Mouse (Mus musculus): Measurements from ENCODE around the gene Fkrp.

Gene Fkrp

GRCm38 (mm10) chr7:16793010-16793725 is 23.4 kb downstream of the Fkrp start:
- DNase-seq (ENCODE audit: low read depth, low spot score): no peak

DNA sequence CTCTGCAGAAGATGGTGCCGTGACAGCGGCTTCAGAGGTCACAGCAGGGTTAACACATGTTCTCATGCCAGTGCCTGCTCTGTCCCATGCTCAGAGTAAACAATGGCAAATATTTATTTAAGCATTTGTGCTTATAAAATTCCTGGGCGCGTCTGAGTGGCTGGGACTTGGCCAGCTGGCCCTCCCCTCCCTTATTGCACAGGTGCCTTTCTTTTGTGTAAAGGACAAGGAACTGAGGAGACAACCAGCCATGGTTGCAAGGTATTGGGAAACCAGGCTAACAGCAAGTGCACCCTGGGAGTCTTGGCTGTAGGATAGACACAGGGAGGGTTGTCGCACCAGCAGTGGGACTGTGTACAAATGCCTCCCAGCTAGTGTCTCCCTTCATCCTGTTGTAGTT is 24.2 kb downstream of the Fkrp start:
- DNase-seq (ENCODE audit: low read depth, low spot score): no peak

DNA sequence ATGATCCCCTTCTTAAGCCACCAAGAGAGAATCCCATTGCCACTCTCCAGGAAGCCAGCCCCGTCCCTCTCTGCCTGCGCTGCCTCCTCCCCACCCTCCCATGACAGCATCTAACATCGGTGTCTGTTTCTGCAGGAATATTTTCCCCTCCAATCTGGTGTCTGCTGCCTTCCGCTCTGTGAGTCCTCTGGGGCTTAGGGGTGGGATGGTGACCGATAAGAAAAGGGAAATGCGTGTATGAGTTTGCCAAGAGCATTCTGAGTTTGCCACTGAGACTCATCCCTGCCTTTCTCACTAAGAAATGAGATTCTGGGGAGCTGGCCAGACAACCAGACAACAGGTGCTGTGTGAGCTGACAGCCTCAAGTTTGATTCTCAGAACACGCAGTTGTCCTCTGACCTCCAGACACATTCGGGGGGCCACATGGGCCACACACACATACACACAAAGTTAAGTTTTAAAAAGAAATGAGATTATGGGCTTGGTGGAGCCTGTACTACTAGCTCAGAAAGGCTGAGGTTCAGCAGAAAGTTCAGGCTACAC is 30.9 kb downstream of the Fkrp start:
- DNase-seq (ENCODE audit: low read depth, low spot score): no peak

- DNase-seq (ENCODE audit: low read depth, low spot score): peak; percentile 74
Observed at GRCm38 (mm10) chr7:16784498-16784976, 32.0 kb downstream of the Fkrp start.

DNA sequence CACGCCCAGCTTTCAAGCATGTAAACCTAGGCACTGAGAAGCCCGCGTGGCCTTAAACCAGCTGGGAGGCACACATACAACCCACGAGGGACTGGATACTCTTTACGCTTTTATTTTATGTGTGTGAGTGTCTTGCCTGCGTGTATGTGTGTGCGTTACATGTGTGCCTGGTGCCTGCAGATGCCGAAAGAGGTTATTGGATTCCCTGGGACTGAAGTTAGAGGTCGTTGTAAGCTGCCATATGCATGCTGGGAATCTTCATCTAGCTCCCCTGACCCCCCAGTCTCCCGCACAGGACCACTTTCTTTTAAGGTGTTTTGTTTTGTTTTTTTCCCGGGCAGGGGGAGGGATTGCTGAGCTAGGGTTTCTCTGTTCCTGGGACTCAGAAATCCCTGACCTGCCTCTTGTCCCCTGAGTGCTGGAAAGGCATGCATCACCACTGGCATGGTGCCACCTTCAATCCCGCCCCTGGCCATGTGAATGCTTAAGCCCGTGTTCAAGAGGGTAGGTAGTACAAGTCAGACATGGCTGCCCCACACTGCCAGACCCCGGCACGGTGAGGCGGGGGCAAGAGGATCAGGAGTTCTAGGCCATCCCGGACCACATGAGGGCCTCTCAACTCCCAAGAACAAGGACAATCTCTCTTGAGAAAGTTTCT is 32.6 kb downstream of the Fkrp start:
- no peak for DNase-seq (ENCODE audit: low read depth, low spot score)

DNA sequence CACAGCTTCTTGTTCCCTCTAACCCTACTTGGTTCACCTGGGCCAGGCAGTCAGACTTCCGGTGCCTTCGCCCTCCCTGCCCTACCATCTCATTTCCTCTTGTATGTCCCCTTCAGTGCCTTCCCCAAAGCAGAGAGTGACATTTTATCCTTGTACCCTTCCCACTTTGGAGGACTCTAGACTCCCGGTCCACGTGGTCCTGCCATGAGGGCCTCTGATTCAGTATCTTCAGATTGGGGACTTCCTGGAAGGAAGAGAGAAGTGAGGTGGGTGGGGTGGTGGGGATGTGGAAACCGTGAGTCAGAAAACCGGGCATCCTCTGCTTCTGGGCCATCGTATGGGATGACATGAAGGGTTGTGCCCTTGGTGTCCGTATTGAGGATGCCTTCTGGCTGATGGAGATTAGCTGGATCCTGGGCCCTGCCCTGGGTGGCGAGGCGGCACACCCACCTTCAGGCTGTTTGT is 33.3 kb downstream of the Fkrp start:
- DNase-seq (ENCODE audit: low read depth, low spot score): no peak

DNA sequence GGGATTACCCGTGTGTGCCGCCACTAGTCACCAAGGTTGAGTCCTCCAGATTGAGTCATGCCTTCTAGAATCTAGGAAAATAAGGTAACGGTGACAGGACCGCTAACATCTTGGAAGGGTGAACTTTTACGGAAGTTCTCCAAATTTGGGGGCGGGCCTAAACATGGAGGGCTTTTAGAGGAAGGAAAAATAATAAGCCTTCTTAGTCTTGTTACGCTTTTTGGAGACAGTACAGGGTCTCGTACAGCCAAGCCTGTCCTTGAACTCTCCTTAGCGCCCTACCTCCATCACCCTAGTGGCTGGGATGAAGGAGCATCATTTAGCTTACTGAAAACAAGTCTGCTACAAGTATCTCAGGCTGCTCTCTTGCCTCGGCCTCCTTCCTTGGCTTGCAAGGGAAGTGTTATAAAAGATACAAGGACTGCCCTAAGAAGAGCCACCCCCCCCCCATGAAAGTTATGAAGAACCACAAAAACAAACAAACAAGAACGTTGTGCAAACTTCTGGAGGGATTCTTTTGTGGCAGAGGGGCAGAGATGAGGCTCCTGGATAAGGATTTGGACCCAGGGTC is 33.9 kb downstream of the Fkrp start:
- DNase-seq (ENCODE audit: low read depth, low spot score): no peak

DNA sequence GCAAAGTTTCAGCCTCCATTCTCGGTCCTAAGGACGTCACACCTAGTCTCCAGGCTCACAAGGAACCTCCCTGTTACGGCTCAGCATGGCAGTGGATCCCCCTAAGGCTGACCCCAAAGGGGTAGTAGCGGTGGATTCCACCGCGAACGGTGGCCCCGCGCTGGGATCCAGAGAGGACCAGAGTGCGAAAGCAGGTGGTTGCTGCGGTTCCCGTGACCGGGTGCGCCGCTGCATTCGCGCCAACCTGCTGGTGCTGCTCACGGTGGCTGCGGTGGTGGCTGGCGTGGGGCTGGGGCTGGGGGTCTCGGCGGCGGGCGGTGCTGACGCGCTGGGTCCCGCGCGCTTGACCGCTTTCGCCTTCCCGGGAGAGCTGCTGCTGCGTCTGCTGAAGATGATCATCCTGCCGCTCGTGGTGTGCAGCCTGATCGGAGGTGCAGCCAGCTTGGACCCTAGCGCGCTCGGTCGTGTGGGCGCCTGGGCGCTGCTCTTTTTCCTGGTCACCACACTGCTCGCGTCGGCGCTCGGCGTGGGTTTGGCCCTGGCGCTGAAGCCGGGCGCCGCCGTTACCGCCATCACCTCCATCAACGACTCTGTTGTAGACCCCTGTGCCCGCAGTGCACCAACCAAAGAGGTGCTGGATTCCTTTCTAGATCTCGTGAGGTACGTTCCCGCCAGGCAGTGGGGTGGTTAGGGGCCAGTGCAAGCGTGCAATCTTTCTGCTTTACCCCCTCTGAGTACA is 34.5 kb downstream of the Fkrp start:
- no peak for DNase-seq (ENCODE audit: low read depth, low spot score)

DNA sequence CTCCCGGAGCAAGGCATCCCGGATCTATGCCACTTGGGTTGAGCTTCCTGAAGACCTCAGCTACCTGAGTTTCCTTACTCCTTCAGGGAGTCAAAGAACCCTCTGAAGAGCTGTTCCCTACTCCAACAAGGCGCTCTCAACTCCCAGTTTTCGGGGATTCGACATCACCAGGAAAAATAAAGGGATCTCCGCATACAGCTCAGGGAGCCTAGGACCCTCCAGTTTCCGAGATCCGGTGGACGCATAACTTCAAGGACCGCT is 35.0 kb downstream of the Fkrp start:
- DNase-seq (ENCODE audit: low read depth, low spot score): no peak

- DNase-seq (ENCODE audit: low read depth, low spot score): peak; percentile 99
Observed at GRCm38 (mm10) chr7:16780825-16781554, 35.5 kb downstream of the Fkrp start, which contains the start of gene Slc1a5. Gene Slc1a5, plus strand, starts transcription at chr7:16781340.

GRCm38 (mm10) chr7:16780076-16780475 is 36.5 kb downstream of the Fkrp start:
- peak; percentile 88 for DNase-seq (ENCODE audit: low read depth, low spot score)

GRCm38 (mm10) chr7:16775888-16776287 is 40.6 kb downstream of the Fkrp start:
- DNase-seq (ENCODE audit: low read depth, low spot score): no peak

DNA sequence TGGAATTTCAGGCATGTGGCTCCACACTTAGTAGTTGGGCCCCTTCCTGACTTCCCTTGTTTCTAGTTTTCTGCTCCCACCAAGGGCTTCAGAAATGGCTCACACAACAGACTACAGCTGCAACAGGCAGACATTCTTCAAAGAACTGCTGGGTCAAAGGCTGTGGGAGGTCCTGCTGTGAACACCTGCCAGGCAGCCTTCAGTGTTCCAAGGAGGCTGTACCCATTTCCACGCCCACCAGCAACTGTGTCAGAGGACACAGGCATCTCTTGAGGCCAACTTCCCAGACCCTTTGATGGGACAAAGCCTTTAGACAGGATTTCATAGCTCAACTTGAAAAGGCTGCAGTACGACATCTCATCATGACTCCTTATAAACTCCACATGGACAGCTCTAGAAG is 50.1 kb downstream of the Fkrp start:
- peak; percentile 53 for DNase-seq (ENCODE audit: low read depth, low spot score)

- no peak for DNase-seq (ENCODE audit: low read depth, low spot score)
Observed at GRCm38 (mm10) chr7:16763463-16764218, 52.9 kb downstream of the Fkrp start.

GRCm38 (mm10) chr7:16761630-16762029 is 54.9 kb downstream of the Fkrp start:
- DNase-seq (ENCODE audit: low read depth, low spot score): no peak

DNA sequence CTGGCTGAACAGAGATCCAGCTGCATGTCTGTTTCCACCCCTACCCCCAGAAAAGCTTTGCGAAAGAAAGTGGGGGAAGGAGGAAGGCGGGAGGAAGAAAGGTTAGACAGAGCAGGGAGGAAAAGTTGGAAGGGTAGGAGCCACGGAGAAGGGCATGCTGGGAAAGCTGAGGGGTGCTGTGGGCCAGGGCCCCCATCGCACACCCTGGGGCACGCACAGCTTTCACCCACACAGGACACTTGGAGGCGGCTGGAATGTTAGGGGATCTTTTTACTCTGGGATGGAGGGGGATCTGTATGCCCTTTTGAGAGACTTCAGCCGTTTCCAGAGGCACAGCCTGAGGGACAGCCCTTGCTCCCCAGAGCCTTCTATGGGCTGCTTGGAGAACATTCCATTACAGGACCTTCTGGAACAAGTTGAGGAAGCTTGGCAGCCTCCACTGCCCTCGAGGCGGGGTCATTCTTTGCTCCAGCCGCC is 55.5 kb downstream of the Fkrp start:
- no peak for DNase-seq (ENCODE audit: low read depth, low spot score)

DNA sequence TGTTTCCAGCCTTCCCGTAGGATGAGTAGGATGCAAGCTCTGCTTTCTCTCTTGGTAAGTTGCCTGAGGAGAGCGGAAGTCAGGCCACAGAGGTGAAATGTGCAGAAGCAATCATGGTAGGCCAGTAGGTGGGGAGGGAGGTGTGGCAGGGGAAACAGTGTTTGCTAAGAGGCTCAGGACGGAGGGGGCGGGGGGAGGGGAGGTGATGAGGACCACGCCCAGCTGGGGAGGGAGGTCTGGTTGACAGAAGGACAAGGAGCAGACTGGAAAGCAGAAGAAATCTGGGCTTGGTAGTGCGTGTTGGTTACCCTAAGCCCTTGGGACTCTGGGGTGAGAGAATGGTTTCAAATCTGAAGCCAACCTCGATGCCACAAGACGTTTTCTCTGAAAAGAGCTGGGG is 56.2 kb downstream of the Fkrp start:
- DNase-seq (ENCODE audit: low read depth, low spot score): peak; percentile 71

Measured in ES-CJ7 (cell line).